In the genomic region with DNA sequence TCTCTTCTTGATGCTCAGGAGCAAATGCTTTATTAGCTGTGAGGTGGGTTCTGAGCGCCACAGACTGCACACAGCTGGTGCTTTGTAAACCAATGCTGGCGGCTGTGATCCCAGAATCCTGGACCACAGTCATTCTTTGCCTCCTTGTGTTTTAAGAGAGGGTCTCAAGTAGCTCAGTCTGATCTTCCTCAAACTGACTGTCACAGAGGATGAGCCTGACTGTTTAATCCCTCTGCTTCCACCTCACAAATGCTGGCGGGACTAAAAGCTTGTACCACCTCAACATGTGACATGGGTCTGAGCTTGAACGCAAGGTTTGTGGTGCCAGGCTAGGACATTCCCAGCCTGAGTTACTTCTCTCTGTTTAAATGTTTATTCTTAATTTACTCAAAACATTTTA, we compare ENCODE assay signal across 24 mouse cellular contexts. TPM values are rescaled to one million over a fixed set of nuclear protein-coding genes. Genes with fewer than 3 reads are reported as not detected.
DNase-seq lines count a peak whose midpoint lies in the region; ATAC-seq lines count a peak whose summit lies in the region.
"Had no signal": no experiment of that assay in that cellular context is flagged by ENCODE, and none has a peak within 500 bp of the region (broad histone marks: within the 10 kb centered on the region; RNA-seq: fewer than 3 reads in every experiment).

No protein-coding gene starts in this region.

- no peak overlapping the region for H3K4me2 ChIP-seq in midbrain, embryonic 11.5 days
- no peak overlapping the region for H3K4me2 ChIP-seq in midbrain, embryonic 14.5 days (ENCODE audit: low read length)
- H3K4me2 ChIP-seq in forebrain, embryonic 16.5 days (ENCODE audit: low read length) = no peak overlapping the region
- H3K4me2 ChIP-seq: embryonic facial prominence, embryonic 12.5 days; forebrain, embryonic 13.5 days; forebrain, embryonic 15.5 days had no signal

- WGBS in midbrain, embryonic 11.5 days = 81% methylated on average over 4 of the region's 4 CpGs
- 86% methylated on average over 4 of the region's 4 CpGs for WGBS in midbrain, embryonic 14.5 days
- WGBS in forebrain, embryonic 16.5 days = 84% methylated on average over 4 of the region's 4 CpGs

- intact Hi-C loops in gastrocnemius, postnatal 14 days (cut with DNase I; ENCODE audit: low total_unique reads) = no loop called here

- no peak for ATAC-seq in midbrain, embryonic 11.5 days (ENCODE audit: low FRiP score)
- no peak for ATAC-seq in midbrain, embryonic 14.5 days (ENCODE audit: low FRiP score, low TSS enrichment)
- no peak for ATAC-seq in forebrain, embryonic 16.5 days
- ATAC-seq: CD4-positive, CD25-positive, alpha-beta regulatory T cell, adult 4 months; forebrain, embryonic 13.5 days; forebrain, embryonic 15.5 days; Patski had no signal

- H3K9me3 ChIP-seq in midbrain, embryonic 11.5 days (ENCODE audit: control insufficient read depth, low read length) = no peaks in the 10 kb centered on the region; the same call in 1 of the 2 replicates
- peaks cover 3% of the 10 kb centered on the region for H3K9me3 ChIP-seq in midbrain, embryonic 14.5 days (ENCODE audit: control insufficient read depth, low read length)
- H3K9me3 ChIP-seq in forebrain, embryonic 16.5 days (ENCODE audit: control insufficient read depth, low read length) = peaks cover 21% of the 10 kb centered on the region

- no peaks in the 10 kb centered on the region for H3K4me1 ChIP-seq in midbrain, embryonic 11.5 days (ENCODE audit: control insufficient read depth, insufficient read depth, low read length)
- H3K4me1 ChIP-seq in midbrain, embryonic 14.5 days (ENCODE audit: control insufficient read depth, insufficient read depth, low read length) = no peaks in the 10 kb centered on the region
- H3K4me1 ChIP-seq in forebrain, embryonic 16.5 days (replicated peaks; ENCODE audit: control insufficient read depth, insufficient read depth, low read length) = no peaks in the 10 kb centered on the region
- H3K4me1 ChIP-seq: embryonic facial prominence, embryonic 10.5 days; embryonic facial prominence, embryonic 12.5 days; forebrain, embryonic 13.5 days; forebrain, embryonic 15.5 days had no signal

- no peak overlapping the region for H3K4me3 ChIP-seq in midbrain, embryonic 11.5 days (ENCODE audit: low read depth, low read length)
- no peak overlapping the region for H3K4me3 ChIP-seq in midbrain, embryonic 14.5 days (replicated peaks; ENCODE audit: low read depth, low read length)
- no peak overlapping the region for H3K4me3 ChIP-seq in forebrain, embryonic 16.5 days (replicated peaks; ENCODE audit: low read length)
- H3K4me3 ChIP-seq: embryonic facial prominence, embryonic 10.5 days; embryonic facial prominence, embryonic 12.5 days; forebrain, embryonic 13.5 days; forebrain, embryonic 15.5 days had no signal

- H3K9ac ChIP-seq in midbrain, embryonic 11.5 days (ENCODE audit: low read length) = no peak overlapping the region
- no peak overlapping the region for H3K9ac ChIP-seq in midbrain, embryonic 14.5 days (replicated peaks; ENCODE audit: low read length)
- no peak overlapping the region for H3K9ac ChIP-seq in forebrain, embryonic 16.5 days (replicated peaks; ENCODE audit: low read depth, low read length)
- H3K9ac ChIP-seq: embryonic facial prominence, embryonic 12.5 days; forebrain, embryonic 13.5 days; forebrain, embryonic 15.5 days had no signal

- H3K36me3 ChIP-seq in midbrain, embryonic 11.5 days (ENCODE audit: control insufficient read depth, insufficient read depth, low read length) = no peaks in the 10 kb centered on the region
- no peaks in the 10 kb centered on the region for H3K36me3 ChIP-seq in midbrain, embryonic 14.5 days (ENCODE audit: control insufficient read depth, insufficient read depth, low read length)
- no peaks in the 10 kb centered on the region for H3K36me3 ChIP-seq in forebrain, embryonic 16.5 days (ENCODE audit: control insufficient read depth, insufficient read depth)
- H3K36me3 ChIP-seq: embryonic facial prominence, embryonic 10.5 days; embryonic facial prominence, embryonic 12.5 days; forebrain, embryonic 15.5 days; G1E had no signal

- DNase-seq in gastrocnemius, postnatal 14 days = peak; percentile 3
- DNase-seq in gastrocnemius, adult 18-20 months (ENCODE audit: low spot score) = no peak
- DNase-seq in midbrain, embryonic 11.5 days (ENCODE audit: low spot score, missing footprints) = peak; percentile 79
- DNase-seq in midbrain, embryonic 14.5 days = no peak
- DNase-seq in ZHBTc4 (ENCODE audit: low read depth, low spot score) = peak; percentile 21
- DNase-seq: adrenal gland, adult 2 months; adrenal gland, postnatal 10 days; adrenal gland, postnatal 25 days; B cell, adult 2 months; cerebellum, adult 11 months; cerebellum, adult 18-20 months; cerebellum, adult 9-10 months; cerebellum, postnatal 10 days; cerebellum, postnatal 25 days had no signal

- no peak overlapping the region for H3K27ac ChIP-seq in midbrain, embryonic 11.5 days (ENCODE audit: low read depth, low read length)
- no peak overlapping the region for H3K27ac ChIP-seq in midbrain, embryonic 14.5 days (replicated peaks; ENCODE audit: low read depth, low read length)
- H3K27ac ChIP-seq in forebrain, embryonic 16.5 days (ENCODE audit: low read length) = no peak overlapping the region
- H3K27ac ChIP-seq: embryonic facial prominence, embryonic 10.5 days; embryonic facial prominence, embryonic 12.5 days; forebrain, embryonic 13.5 days; forebrain, embryonic 15.5 days had no signal

- no peaks in the 10 kb centered on the region for H3K27me3 ChIP-seq in midbrain, embryonic 11.5 days (ENCODE audit: control insufficient read depth, insufficient read depth, low read length)
- H3K27me3 ChIP-seq in midbrain, embryonic 14.5 days (ENCODE audit: control insufficient read depth, insufficient read depth, low read length) = no peaks in the 10 kb centered on the region
- H3K27me3 ChIP-seq in forebrain, embryonic 16.5 days (replicated peaks; ENCODE audit: control insufficient read depth, insufficient read depth, low read length) = no peaks in the 10 kb centered on the region
- H3K27me3 ChIP-seq: CH12.LX; embryonic facial prominence, embryonic 12.5 days; forebrain, embryonic 13.5 days; forebrain, embryonic 15.5 days; Patski had no signal

RNA-seq across cellular contexts. Expression of a gene that starts 36.8 kb away (rescaled TPM):
- 1 to 10 TPM; 1.3 to 1.5 TPM for total RNA-seq in gastrocnemius, postnatal 14 days (2021)
- total RNA-seq in gastrocnemius, adult 18-20 months (2021) = under 1 TPM; 0.57 to 0.64 TPM
- polyA plus RNA-seq in midbrain, embryonic 11.5 days (2014; fragmentation: Nextera tagmentation; extraction: Ambion mirVana) = 2.8 and 3.1 TPM in 2 replicates
- polyA plus RNA-seq in midbrain, embryonic 14.5 days (2014; fragmentation: Nextera tagmentation; extraction: Ambion mirVana) = 1.8 and 3.6 TPM in 2 replicates
- 0.87 and 0.96 TPM in 2 replicates for polyA plus RNA-seq in forebrain, embryonic 16.5 days (2015; fragmentation: Nextera tagmentation; extraction: Ambion mirVana)
- polyA plus RNA-seq: adrenal gland, adult 2 months; G1E had no signal

RNA-seq across cellular contexts. Expression of a gene that starts 52.4 kb away (rescaled TPM):
- total RNA-seq in gastrocnemius, postnatal 14 days (2021) = under 1 TPM; 0.12 to 0.18 TPM
- under 1 TPM in 1 of 2 experiments, not detected in 1; 0.07 TPM for total RNA-seq in gastrocnemius, adult 18-20 months (2021)
- polyA plus RNA-seq in midbrain, embryonic 11.5 days (2014; fragmentation: Nextera tagmentation; extraction: Ambion mirVana) = 0.11 and 0.12 TPM in 2 replicates
- polyA plus RNA-seq in midbrain, embryonic 14.5 days (2014; fragmentation: Nextera tagmentation; extraction: Ambion mirVana) = 0.30 TPM in 1 of 2 replicates, not detected in the other
- 0.09 TPM in 1 of 2 replicates, not detected in the other for polyA plus RNA-seq in forebrain, embryonic 16.5 days (2015; fragmentation: Nextera tagmentation; extraction: Ambion mirVana)
- total RNA-seq: CH12.LX had no signal
- polyA plus RNA-seq: adrenal gland, adult 2 months; forebrain, embryonic 11.5 days had no signal

Comparison
In these comparisons a context has a peak if more than half of its experiments do, and no peak if none do; other contexts are left out.
1. DNase-seq: peak in gastrocnemius, postnatal 14 days (single experiment), midbrain, embryonic 11.5 days (single experiment) and ZHBTc4 (single experiment); none in gastrocnemius, adult 18-20 months (single experiment) and midbrain, embryonic 14.5 days (single experiment).